ENCODE assay signal across 15 mouse cellular contexts in genomic region chr11:30131640-30132039, GRCm38 (mm10).
"Had no signal": no experiment of that assay in that cellular context is flagged by ENCODE, and none has a peak within 500 bp of the region (broad histone marks: within the 10 kb centered on the region; RNA-seq: fewer than 3 reads in every experiment).

No protein-coding gene starts in this region.

- H3K9ac ChIP-seq: kidney, embryonic 15.5 days; limb, embryonic 12.5 days; limb, embryonic 15.5 days; liver, embryonic 12.5 days; liver, embryonic 15.5 days had no signal

- DNase-seq: kidney, adult 8-10 months; kidney, postnatal 10 days; kidney, postnatal 4 days; left cerebral cortex, postnatal 4 days; lung, adult 2 months; lung, postnatal 14 days; lung, postnatal 4 days; midbrain, embryonic 14.5 days; thymus, postnatal 25 days had no signal

- H3K27me3 ChIP-seq: kidney, embryonic 15.5 days; limb, embryonic 12.5 days; limb, embryonic 15.5 days; liver, embryonic 12.5 days; liver, embryonic 15.5 days had no signal

- H3K27ac ChIP-seq: kidney, embryonic 15.5 days; limb, embryonic 12.5 days; limb, embryonic 15.5 days; liver, embryonic 12.5 days; liver, embryonic 15.5 days had no signal

- ATAC-seq: liver, embryonic 12.5 days had no signal

- H3K4me1 ChIP-seq: kidney, embryonic 15.5 days; limb, embryonic 12.5 days; limb, embryonic 15.5 days; liver, embryonic 12.5 days; liver, embryonic 15.5 days had no signal

- H3K4me2 ChIP-seq: kidney, embryonic 15.5 days; limb, embryonic 12.5 days; limb, embryonic 15.5 days; liver, embryonic 12.5 days; liver, embryonic 15.5 days; midbrain, embryonic 11.5 days had no signal

- H3K9me3 ChIP-seq: kidney, embryonic 15.5 days; limb, embryonic 12.5 days; limb, embryonic 15.5 days; liver, embryonic 12.5 days; liver, embryonic 15.5 days had no signal

- H3K4me3 ChIP-seq: kidney, embryonic 15.5 days; limb, embryonic 12.5 days; limb, embryonic 15.5 days; liver, embryonic 12.5 days; liver, embryonic 15.5 days had no signal
